Mouse (Mus musculus) ES-E14 (cell line): ENCODE data around the gene Crat.

Experiments
- MAFK ChIP-seq: IDR thresholded peaks from 2 replicates; pipeline ENCODE4 v1.6.1; 2014; ENCODE audit warnings: mild to moderate bottlenecking, low read depth, low read length, inconsistent platforms; ENCODE audit not compliant: insufficient read depth
- ZNF384 ChIP-seq: IDR thresholded peaks from 2 replicates; pipeline ENCODE4 v1.6.1; 2012; ENCODE audit warnings: low read depth, low read length, inconsistent platforms

DNA sequence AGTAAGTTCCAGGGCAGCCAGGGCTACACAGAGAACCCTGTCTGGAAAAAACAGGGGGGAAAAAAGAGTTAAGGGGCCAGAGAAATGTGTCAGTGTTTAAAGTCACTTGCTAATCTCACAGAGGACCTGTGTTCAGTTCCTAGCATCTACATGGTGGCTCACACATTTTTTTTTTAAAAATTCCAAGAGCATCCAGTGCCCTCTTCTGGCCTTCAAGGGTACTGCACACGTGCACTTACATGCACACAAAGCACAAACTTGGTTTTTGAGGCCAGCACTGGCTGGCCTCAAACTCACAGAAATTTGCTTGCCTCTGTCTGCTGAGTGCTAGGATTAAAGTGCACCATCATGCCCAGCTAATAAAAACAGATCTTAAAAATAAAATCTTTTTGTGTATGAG is 34.9 kb upstream of the Crat start:
- no peak for TF ChIP-seq MAFK
- TF ChIP-seq ZNF384, result peak; percentile 95
